Mouse (Mus musculus) right cerebral cortex, adult 2 months (tissue): ENCODE data around the gene Mettl26.
"Not testable (repeated sequence)": the region's sequence is repeated elsewhere in the genome, so short reads cannot be mapped to it uniquely, and the experiment has no call there.

ENCODE experiments used
- DNase-seq, 2 experiments: peaks; one replicate each; pipeline ENCODE4 v3.0.0; 2021 to 2022; ENCODE audit warnings: low spot score in 2 of 2

The Mettl26 gene

DNA sequence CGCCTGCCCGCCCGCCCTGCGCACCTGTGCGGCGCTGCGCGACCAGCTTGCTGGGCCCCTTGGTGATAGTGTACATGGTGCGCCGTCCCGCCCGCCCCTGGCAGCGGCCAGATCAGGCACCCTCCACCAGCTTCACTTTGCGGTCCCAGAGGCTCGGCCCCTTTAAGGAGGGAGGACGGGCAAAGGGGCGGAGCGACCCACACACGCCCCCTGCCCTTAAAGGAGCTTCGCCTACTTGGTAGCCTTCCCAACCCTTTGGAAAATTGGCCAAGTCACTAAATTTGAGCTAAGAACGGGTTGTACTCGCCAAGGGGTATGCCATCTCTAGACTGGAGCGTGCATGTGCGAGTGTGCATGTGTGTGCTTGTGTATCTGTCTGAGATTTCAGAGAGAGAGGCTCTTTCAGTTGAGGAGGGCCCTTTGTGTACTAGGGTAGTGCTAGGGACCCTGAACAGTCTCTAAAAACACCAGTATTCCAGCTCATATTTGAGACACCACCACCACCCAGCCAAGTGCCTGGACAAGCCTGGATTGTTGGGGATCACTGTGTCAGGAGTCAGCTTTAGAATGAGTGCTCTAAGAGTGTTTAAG, 6.2 kb upstream of the Mettl26 start, which contains the start of gene Mcrip2:
Gene Mcrip2 (minus strand): TSS at position 164 of the 591 bp plus-strand sequence.
- DNase-seq = peak; percentile 76 to 82

DNA sequence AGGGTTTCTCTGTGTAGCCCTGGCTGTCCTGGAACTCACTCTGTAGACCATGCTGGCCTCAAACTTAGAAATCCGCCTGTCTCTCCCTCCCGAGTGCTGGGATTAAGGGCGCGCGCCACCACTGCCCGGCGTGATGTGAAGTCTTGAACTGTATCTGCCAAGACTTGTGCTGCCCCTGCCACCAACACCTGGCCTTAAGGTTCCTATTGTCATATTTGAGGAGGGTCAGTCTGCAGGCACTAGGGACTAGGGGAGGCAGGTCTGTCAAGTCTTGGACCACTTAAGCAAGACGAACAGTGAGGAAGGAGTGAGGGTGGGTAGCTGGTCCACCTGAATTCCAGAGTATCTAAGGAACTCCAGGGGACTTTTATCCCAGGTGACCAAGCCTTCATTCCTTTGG, 5.4 kb upstream of the Mettl26 start:
- DNase-seq = no peak

DNA sequence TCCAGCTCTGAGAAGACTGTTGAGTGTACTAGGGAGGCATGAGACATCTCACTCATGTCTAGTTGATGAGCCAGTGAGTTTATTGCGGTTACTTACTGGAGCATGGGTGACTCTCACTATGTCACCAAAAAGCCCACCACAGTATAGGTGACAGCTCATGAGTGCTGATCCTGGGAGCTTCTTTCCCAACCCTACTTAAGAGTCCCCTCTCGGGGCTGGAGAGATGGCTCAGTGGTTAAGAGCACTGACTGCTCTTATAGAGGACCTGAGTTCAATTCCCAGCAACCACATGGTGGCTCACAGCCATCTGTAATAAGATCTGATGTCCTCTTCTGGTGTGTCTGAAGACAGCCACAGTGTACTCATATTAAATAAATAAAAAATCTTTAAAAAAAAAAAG, 4.9 kb upstream of the Mettl26 start:
- no peak for DNase-seq

- DNase-seq = not testable (repeated sequence)
These were observed 3.3 kb upstream of the Mettl26 start for GRCm38 (mm10) chr17:25871566-25871965.

DNA sequence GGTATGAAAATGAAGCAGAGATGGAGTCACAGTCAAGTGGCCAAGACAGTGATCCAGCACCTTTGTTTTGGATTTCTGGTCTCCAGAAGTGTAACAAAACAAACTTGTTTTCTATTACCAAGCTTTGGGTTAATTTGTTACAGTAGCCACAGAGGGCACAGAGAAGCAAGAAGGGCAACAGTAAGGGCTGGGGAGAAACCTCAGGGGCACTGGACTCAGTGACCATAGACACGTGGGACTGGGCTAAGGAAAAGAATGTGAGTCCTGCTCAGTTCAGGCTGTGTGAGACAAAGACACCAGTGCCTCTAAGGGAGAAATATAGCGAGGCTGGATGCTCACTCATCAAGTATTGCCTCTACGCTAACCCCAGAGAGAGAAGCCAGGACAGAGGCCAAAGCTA, 2.2 kb upstream of the Mettl26 start:
- DNase-seq = no peak

DNA sequence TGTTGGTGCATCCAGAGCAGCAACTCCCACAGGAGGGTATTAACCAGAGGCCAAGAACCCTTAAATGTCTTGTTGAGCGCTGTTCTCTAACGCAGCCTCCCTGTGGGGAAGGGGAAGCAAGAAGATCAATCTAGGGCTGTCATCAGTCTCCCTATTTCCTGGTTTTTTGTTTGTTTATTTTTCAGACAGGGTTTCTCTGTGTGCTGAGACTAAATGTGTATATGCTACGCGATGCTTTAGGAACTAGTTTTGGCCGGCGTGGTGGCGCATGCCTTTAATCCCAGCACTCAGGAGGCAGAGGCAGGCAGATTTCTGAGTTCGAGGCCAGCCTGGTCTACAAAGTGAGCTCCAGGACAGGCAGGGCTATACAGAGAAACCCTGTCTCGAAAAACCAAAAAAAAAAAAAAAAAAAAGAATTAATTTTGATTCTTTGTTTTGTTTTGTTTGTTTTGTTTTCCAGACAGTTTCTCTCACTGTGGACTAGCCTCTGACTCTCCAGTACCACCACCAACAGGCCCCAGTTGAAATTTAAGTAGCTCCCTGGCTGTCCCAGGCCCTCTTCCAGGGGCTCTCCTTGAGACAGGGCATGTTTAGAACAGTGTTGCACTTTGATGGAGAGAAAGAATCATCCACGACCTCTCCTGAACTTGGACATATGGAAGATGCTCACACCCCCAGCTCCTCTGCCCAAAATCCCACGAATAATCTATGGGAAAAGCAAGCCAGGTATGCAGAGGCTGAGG, 1.3 kb upstream of the Mettl26 start:
- DNase-seq = no peak

DNA sequence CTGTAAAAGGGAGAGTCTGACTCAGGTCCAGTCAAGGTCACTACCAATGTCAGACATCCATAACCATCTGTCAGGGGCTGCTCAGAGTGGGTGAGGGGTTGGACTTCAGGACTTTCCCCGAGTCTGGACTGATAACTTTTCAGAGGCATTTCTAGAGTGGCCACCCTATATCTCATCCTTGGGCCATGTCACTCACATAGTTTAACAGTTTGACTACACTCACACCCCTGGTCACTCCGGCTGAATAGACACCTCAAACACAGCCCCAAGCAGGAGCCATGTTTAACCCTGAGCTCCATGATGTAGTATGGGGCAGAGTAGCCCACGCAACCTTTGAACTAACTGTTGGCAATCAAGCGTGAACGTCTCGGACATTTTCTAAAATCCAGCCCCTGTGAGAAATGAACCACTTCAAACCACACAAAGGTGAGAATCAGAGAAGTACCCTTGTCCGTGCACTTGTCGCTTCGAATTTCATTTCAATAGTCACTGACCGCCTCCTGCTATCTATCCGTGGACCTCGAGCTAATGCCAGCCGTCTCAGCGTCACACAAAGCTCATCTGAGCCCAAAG, 640 bp upstream of the Mettl26 start:
- no peak for DNase-seq

DNA sequence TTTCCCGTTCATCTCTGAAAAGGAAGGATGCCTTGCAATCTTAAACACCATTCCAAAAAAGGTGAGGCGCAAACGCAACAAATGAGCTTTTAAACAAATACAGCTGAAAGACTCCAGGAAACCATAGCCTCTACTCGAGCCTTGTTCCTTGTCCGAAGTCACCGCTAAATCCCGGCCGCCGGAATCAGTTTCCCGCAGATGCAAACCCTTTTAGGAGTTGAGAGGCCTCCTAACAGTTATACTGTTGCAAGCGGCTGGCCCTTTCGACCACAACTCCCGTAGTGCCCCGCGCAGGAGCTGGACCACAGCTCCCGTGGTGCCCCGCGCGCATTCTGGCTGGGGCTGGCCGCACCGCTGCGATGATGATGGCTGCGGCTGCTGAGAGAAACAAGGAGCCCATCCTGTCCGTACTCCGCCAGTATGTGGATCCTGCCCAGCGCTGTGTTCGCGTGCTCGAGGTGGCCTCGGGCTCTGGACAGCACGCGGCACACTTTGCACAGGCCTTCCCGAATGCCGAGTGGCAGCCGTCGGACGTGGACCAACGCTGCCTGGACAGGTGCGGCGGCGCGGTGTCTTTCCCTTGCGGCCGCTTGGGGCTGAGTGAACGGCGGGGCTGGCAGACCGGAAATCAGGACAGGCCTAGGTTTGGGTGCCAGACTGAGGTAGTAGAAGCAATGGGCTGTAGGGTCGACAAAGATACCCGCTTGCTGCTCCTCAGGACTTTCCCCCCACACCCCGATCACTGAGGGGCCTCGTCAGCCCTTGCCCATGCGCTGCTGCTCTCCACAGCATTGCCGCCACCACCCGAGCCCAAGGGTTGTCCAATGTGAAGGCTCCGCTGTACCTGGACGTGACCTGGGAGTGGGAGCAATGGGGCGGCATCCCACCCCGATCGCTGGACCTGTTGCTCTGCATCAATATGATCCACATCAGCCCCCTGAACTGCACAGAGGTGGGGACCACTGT, 580 bp downstream of the Mettl26 start:
- DNase-seq = peak; percentile 92 to 93

DNA sequence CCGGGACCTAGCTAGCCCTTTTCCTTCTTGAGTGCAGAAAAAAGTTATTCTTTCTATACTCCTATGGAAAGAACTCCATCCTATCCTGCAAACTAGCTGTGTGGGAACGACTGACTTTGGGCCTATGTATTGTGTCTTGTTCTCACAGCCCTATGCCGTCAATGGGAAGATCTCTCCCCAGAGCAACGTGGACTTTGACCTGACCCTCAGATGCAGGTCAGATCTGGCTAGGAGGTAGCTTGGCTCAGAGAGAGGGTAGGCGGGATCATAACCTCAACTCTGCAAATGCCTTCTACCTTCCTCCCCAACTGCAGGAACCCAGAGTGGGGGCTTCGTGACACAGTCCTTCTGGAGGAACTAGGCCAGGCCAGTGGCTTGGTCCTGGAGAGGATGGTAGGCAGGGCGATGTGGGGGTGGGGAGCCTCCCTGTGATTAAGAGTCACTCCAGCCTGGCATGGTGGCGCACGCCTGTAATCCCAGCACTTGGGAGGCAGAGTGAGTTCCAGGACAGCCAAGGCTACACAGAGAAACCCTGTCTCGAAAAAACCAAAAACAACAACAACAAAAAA, 1.6 kb downstream of the Mettl26 start:
- DNase-seq = no peak

GRCm38 (mm10) chr17:25877025-25877424, 2.2 kb downstream of the Mettl26 start:
- no peak for DNase-seq

- DNase-seq = no peak
These were observed 3.1 kb downstream of the Mettl26 start for GRCm38 (mm10) chr17:25877741-25878610.

GRCm38 (mm10) chr17:25878611-25879180, 3.8 kb downstream of the Mettl26 start:
- no peak for DNase-seq

- peak; percentile 58 to 62 for DNase-seq
These were observed 4.4 kb downstream of the Mettl26 start for GRCm38 (mm10) chr17:25879261-25879660.

DNA sequence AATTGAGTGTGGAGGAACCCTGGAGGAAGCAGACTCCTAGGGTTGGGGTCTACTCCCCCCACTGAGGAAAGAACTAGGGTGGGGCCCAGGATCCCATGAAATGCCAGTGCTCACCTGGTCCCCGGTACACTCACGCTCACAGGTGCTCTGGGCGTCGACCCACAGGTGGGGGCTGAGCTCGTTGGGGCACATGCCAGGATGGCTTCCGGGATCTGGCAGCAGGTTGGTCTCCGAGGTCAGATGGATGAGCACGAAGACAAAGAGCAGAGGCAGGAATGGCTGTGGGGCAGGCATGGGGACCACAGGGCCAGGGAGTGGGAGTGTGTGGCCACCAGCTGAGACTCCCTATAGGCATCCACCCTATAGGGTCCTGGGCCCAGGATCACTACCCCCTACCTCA, 4.9 kb downstream of the Mettl26 start:
- DNase-seq = no peak

DNA sequence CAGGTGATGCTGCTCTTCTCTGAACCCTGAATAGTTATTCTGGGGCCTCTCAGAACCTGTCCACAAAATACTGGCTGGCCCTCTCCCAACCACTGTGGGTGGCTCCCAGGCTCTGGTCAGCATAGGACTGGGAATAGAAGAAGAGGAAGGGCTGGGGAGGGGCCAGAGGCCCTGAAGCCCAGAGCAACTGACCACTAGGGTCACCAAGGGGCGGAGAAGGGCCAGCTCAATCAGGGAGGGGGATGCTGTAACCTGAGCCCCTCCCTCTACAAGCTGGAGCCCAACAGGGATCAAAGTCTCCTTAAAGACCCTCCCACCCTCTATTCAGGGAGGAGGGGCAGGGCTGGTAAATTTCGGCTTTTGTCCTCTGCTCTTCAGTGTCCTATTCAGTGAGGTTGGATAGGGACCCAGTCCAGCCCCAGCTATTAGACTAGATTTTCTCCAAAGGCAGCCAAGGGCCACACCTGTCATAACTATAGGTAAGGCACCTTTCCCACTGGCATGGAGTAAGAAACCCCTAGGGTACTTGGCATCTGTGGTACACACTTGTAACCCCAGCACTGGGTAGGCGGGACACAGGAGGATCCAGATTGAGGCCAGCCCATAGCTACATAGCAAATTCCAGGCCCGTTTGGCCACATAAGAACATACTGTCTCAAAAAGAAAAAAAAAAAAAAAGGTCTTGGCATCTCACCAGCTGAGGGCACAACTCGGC, 5.5 kb downstream of the Mettl26 start, which contains the start of gene Wfikkn1:
Gene Wfikkn1 (minus strand): TSS at position 663 of the 715 bp plus-strand sequence.
- no peak for DNase-seq

DNA sequence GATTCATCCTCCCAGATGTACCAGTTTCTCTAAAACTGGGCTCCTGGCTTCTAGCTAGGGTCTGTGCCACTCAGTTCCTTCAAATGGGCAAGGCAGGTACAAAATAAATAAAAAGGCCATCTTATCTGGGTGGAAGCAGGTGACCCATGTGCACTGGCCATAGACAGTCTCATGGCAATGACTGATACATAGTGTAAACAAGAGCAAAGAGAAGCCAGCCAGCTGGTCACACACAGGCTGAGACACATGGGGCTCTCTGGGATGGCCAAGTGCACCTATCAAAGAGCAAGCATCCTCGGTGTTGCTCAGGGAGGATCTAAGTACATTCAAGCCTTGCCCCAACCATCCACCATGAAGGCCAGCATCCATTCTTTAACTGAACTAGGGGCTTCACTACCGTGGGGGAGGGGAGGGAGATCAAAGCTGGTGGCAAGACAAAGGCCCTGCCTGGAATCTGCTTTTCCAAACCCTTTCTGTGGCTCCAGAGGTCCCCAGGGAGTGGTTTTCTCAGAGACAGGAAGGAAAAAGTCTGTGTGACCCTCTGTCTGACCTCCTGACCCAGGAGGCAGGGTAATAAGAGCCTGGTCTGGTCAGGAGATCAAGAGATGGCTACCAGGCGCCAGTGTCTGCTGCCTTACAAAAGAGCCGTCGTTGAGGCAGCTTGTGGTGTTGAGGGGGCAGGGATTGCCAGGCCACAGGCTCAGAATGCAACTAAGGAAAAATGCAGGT, 6.2 kb downstream of the Mettl26 start:
- no peak for DNase-seq

- no peak for DNase-seq
These were observed 6.8 kb downstream of the Mettl26 start for GRCm38 (mm10) chr17:25881691-25882090.

DNA sequence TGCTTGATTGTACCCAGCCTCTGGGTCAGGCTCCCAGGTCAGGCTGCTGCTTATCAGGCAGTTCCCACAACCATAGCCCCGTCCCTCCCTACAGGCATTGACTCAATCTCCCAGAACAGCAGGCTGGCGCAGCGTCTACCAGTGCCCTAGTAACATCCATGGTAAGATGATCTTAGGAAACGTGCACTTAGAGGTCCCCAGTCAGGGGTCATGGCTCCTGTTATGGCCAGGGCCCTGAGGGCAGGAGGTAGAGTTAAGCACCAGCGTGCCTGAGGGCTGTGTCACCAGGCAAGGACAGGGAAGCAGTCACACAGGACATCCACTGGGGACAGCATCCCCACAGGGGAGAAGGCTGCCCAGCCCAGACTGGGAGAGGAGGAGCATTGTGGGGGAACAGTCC, 7.4 kb downstream of the Mettl26 start:
- no peak for DNase-seq

DNA sequence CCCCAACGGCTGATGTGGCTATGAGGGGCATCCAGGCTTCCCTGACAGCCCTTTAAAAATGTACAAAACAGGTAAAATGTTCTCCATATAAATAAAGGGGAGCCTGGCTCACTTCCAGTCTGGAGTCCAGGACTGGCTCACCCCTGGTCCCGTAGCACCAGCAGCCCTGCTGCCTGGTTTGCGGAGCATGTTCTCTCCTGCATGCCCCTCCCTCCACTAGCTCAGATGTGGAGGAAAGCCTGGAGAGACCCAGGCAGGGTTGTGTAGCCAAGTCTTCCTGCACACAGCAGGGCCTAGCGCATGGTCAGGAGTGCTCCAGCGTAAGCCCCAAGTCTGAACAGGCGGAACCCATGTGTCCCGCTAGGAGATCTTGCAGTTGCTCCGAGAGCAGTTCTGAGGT, 8.4 kb downstream of the Mettl26 start:
- no peak for DNase-seq
